Mouse (Mus musculus) mesoderm, embryonic 11.5 days (tissue): ENCODE results near the gene Slc9a8.

ENCODE experiments used
- DNase-seq: peaks from one replicate; pipeline ENCODE4 v3.0.0-alpha.2; 2012; ENCODE audit warnings: low read depth, low spot score

The Slc9a8 gene

DNA sequence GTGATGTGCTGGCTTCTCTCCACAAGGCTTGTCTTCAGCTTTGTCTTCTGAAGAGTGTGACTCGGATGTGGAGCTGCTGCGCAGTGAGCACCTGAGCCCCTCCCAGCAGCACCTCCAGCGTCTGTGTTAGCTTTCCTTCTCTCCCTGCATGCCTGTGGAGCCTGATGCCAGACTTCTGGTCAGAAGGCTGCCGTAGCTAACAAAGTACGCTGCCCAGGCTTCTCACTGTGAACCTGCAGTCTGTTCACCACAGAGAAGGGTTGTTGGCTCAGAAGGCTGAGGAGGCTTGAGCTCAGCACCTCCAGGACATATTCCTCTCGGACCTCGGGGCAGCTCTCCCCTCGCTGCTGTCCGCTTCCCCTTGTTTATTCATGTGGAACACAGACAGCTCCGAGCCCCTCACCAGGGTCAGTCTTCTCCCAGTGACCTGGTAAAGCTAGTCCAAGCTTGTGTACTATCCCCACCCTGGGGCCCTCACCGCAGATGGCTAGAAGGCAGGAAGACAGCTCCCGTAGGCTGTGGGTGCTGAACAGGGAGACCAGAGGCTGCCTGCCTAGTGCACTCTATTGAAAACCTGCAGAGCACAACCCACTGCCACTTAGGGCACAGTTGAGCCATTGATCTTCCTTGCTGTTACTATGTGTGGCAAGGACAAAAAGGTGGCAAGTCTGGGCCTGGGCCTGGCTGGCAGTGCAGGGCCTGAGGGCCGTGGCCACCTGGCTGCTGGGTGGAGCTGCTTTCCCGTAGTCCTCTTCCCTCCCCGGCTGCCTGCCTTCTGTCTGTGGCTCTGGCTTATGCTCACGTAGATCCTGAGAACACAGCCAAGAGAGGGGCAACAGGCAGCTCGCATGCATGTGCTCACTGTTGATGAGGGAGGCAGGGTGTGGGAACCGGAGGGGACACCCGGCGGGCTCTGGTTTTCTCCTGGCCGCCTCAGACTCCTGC is 28.1 kb downstream of the Slc9a8 start:
- DNase-seq = no peak

DNA sequence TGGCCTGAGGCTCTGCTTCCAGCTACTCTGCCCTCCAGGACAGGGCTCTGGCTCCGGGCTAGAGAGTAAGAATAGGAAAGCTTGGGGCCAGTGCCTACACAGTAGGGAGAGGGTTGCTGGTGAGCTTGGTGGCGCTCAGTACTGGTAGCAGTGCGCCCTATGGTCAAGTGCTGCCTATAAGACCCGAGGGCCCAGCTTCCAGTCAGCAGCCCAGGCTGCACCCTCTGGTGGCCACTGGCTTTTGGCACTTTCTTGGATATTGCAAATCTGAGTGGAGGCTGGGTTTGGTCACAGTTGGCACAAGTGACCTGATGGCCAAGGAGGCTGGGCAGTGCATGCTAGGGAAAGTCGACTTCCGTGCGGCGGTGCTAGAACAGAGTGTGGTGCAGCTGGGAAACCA is 29.1 kb downstream of the Slc9a8 start:
- no peak for DNase-seq

DNA sequence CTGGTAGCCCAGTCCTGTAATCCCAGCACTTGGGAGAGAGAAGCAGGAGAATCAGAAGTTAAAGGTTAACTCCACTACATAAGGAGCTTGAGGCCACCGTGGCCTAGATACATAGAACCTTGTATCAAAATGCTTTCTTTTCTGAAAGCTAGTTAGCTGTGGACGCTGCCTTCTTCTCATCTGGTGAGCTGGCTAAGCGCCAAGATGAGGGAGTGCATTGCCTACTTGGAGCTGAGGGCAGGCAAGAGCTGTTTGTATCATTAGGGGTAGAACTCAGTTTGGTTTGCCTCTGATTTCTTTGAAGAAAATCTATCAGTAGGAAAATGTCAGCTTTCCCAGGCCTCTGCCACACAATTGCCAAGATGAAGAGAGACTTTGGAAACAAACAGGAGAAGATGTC is 32.3 kb downstream of the Slc9a8 start:
- no peak for DNase-seq

DNA sequence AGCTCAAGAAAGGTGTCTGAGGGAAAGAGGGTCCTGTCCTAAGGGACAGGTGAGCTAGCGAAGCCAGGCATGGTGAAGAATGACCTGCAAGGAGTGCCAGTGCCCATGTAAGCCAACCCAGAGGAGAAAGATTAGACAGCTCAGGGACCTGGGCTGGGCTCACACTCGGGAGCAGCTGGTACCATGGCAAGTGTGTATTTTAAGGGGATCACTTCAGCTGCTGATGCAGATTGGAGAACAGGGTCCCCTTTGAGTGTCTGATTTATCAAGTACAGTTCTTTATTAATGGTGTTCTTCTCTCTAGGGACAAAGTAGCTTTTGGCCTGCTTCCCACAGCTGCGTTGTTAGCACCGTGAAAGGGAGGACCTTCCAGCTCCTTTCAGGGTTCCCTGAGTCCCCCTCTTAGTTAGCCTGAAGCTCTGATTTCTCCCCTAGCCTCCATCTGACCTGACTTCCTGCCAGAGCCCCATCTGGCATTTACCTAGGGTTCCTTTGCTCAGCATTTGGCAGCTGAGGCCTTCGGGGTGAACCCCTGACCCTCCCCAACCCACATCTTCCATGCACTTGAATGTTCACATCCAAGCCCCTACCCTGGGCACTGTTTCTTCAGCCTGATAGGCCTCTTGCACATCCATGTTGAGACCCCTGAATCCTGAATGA is 35.0 kb downstream of the Slc9a8 start:
- DNase-seq = no peak

DNA sequence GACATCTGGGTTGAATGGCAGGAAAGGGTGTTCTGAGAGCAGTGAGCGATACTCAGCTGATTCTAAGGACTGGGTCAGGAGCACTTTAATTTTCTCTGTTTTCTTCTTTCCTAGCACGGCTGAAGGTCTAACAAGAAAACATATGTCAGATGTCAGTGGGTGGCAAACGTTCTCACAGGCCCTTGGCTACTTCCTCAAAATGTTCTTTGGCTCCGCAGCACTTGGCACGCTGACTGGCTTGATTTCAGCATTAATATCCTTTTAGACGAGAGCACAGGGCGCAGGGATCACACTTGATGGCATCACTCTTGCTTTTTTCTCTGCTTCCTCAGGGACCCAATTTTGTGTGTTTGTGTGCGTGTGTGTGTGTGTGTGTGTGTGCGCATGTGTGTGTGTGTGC is 35.7 kb downstream of the Slc9a8 start:
- DNase-seq = no peak

DNA sequence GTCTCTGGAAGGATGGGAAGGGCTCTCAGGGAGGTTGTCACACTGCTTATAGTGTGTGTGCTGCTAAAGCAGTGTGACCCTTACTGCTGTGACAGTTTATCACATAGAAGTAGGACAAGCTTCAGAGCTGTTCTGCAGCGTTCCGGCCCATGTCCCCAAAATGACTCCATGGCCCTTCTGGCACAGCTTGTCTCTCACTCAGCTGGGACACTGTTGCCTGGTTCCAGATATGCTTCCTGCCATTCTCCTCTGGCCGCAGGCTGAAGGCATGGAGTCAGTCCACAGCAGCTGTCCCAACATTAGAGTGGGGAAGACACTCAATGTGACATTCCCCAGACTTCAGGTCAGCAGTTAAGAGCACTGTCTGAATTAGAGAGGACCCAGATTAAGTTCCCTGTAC is 37.0 kb downstream of the Slc9a8 start:
- no peak for DNase-seq

DNA sequence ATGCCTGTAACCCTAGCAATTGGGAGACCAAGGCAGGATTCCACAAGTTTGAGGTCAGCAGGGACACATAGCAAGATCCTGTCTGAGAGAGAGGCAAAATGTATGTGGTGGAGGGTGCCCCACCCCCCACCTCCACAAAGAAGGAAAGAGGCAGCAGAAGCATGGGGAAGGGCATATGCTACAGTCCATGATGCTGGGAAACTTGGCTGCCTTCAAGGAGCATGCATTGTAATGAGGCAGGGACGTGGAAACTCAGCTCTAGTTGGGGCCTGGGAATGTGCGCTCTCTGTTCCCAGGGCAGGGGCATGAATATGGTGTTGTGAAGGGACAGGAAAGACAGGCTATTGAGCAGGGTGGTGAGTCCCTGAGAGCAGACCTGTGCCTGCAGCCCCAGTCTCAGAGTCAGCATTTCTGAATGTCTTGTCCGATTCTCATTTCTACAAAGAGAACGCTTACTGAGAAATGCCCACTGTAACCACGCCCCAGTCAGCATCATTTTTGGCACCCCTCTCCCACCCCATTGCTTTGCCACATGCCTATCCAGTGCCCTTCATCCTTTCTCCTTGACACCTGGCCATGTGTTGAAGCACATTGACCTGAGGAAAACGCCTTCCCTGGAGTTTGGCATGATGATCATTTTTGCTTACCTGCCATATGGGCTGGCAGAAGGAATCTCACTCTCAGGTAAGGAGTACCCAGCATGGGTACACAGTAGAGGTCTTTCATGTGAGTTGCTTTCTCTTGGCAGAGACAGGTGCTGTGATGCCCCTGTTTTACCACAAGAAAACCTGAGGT is 37.8 kb downstream of the Slc9a8 start:
- DNase-seq = no peak

DNA sequence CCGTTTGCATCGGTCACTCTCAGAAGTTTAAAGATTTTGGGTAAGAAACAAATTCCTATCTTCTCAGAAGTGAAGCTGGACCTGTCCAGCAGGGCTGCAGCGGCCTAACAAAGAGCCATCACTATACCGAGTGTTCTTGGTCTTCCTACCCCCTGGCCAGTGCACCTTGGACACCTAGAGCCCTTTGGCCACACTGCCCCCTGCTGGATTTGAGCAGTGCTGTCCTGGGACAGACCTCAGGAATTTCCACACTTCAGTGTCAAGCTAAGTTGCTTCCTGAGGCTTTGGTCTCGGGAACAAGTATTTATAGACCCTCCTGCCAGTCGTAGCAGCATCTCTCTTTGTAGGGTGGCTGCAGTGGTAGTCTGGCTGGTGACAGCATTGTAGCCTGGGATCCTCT is 41.4 kb downstream of the Slc9a8 start:
- peak; percentile 73 for DNase-seq

DNA sequence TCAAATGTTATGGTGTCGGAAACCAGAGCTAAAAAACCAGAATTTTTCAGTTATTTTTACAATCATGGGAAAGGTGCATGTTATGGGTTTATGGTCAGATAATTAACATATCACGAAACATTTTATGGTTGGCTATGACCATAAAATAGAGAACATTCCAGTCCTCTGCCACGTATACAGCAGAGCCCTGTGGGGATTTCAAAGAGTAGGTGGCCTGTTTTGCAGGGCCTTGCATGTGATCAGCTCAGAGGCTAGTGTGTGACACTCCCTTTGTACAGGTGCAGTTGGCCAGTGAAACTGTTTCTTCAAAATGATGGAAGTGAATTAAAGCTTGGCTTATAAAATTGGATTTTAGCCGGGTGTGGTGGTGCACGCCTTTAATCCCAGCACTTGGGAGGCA is 42.3 kb downstream of the Slc9a8 start:
- DNase-seq = no peak

DNA sequence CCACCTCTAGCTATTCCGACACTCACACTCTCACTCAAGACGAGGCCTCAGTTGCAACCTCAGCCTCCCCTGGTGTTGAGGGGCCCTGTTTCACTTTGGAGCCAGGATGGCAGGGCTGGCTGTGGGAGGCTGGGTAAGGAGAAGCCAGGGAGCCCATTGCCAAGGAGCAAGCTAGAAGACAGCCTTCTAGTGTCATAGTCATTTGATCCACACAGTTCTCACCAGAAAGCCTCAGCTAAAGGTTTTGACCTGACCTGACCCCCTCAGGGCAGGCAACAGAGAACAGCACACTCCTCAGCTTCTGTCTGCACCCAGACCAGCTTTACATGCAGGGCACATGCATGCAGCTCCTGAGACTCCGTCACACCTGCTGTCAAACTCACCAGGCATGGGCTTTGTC is 44.4 kb downstream of the Slc9a8 start:
- no peak for DNase-seq

DNA sequence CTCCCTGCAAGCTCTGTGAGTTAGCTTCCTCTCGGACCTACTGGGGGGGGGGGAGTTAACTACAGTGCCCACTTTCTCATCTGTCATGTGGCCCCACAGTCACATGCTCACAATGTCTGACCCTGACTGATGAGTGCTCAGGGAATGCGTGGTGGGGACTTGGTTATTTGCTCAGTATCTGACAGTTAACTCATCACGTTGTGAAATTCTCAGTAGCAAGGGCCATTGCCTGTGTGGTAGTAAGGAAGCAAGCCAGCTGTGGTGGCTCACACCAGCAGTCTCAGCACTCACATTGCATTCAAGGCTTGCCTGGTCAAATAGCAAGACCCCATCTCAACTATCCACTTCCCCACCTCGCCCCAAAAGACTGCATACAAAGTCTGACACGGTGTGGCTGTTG is 45.7 kb downstream of the Slc9a8 start:
- DNase-seq = no peak

DNA sequence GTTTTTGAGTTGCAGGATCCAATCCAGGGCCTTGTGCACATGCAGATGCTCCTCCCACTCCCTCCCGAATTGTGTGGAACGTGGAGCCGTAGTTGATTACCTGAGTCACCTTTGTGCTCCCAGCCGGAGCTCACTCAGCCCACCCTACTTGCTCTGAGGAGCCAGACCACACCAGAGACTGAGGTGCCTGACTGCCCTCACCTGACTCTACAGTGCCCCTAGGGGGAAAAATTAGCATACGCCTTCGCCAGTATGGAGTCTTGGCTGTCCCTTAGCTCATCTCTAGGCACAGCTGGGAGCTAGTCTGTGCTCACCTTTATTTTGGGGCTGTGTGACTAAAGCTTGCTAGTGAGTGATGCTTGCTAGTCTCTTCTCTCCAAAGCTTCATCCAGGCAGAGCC is 46.9 kb downstream of the Slc9a8 start:
- DNase-seq = no peak

DNA sequence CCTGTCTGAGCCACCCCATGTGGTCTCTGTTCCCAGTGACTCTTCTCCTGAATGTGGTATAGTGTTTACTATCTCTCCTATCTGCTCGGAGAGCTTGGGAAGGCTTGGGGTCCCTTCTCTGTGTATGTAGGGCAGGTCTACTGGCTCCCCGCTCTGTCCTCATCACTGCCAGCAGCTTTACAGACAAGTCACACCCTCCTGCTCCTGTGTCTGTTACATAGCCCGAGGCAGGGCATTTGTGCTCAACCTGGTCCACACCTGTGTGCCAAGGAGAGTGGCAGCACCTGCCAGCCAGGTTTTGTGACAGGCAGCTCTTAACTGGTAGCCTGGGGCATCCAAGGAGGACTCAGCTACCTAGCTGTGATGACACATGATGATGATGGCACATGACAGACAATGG is 49.1 kb downstream of the Slc9a8 start:
- no peak for DNase-seq

DNA sequence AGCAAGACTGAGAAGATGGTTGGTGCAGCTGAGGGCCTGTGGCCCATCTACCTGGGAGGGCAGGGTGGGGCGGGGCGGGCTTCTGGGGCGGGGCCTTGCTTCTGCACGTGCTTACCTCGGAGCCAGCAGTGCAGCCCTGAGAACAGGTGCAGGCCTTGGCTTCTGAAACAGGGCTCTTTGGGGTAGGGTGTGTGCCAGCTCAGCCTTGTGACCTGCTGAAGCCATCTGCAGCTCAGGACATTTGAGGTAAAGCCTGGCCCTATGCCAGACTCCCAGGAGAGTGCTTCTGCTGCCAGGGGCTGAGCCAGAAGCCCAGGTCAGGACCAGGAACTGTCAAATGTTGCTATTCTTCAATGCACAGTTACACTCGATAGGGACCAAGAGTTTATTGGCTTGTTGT is 50.1 kb downstream of the Slc9a8 start:
- DNase-seq = no peak

DNA sequence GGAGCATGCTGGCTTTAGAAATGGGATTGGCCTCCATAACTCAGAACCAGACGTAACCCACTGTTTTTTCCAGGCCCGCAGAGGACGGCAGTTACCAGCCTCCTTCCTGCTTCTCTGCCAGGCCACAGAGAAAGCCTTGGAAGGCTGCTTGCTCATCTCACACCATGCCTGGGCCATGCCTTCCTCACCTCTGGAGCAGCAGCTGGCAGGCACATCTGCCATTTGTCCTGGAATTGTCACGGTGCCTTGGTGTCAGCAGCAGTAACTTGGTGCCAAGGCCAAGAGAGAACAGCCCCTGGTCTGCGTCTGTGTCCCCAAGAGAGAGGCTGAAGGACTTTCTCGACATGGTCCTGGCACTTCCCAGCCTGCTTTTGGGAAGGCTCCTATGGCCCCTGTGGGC is 52.7 kb downstream of the Slc9a8 start:
- no peak for DNase-seq

DNA sequence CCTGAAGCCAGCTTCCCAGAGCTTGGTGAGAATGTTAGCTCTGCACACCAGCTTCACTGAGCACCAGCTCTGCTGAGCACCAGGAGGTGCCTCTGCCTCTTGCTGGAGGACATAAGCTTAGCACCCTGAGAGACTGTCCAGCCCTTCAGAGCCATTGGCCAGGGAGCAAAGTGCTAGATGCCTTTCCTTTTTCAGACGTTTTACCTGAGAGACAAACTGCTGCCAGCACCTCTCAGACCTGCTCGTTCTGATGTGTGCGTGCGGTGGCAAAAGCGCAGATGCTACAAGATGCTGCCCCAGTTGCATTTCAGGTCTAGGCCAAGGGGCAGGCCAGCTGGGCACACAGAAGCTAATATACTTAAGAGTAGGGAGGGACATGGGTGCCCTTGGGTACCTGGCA is 54.1 kb downstream of the Slc9a8 start:
- DNase-seq = no peak

DNA sequence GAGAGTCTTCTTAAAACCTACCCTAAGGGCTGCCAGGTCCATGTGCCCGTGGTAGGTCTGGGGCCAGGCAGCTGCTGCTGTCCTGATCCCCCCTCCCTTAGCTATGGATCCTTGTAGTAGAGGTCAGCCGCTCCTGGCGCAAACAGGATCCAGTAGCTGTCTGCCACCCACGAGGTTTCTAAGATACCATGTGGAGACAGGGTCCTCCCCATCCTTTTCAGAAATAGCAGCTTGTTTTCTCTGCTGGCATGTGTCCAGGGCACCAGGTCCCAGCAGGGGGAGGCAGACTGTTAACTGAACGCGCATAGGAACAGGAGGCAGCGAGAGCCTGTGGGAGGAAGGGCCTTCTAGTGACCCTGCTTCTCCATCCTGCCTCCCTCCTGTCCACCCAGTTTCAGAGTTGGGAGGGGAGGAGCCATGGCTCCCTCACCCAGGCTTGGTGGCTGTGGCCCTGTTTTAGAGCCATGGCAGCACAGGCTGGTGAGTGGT is 54.7 kb downstream of the Slc9a8 start:
- DNase-seq = peak; percentile 55

DNA sequence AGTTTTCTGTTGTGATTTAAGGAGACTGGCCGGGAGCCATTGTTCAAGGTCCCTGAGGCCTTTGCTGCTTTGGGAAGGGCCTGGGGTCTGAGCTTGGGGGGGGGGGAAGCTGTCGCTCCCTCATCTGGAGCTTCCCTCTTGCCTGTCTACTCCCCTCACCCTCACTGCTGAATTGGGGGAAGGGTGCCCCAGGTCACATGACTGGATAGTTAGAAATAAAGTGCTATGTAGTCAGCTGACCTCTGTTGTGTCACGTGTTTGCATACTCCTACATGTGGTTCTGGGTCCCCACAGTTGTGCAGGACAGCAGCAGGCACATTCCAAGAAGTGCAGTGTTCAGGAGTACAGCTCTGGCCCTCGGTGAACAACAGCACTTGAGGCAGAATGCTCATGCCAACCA is 55.2 kb downstream of the Slc9a8 start:
- no peak for DNase-seq

DNA sequence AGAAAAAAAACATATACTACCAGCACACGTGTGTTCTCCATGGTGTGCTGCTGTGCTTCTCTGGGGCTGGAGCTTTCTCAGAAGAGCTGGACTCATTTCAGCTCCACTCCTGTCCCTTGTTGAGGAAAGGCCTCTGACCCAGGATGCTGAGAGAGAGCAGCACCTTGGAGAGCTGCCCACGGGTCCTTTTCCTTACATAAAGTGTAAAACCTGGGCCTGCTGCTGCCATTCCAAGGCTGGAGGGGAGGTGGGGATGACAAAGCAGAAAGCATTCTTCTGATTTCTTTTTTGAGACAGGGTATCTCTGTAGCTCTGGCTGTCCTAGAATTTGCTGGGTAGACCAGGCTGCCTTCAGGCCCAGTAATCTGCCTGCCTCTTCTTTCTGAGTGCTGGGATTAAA is 56.6 kb downstream of the Slc9a8 start:
- peak; percentile 17 for DNase-seq

DNA sequence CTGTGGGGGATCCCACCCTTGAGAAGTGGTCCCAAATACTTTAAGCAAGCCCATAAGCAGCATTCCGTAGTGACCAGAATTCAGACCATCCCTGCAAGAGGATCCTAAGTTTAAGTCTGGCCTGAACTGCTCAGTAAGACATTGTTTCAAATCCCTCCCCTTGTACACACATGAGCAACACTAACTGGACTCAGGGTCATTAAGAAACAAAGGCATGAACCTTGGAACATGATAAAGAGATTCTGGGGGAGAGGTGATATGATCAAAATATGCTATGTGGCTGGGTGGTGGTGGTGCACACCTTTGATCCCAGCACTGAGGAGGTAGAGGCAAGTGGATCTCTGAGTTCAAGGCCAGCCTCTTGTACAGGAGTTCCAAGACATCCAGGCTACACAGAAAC is 58.0 kb downstream of the Slc9a8 start:
- DNase-seq = no peak

DNA sequence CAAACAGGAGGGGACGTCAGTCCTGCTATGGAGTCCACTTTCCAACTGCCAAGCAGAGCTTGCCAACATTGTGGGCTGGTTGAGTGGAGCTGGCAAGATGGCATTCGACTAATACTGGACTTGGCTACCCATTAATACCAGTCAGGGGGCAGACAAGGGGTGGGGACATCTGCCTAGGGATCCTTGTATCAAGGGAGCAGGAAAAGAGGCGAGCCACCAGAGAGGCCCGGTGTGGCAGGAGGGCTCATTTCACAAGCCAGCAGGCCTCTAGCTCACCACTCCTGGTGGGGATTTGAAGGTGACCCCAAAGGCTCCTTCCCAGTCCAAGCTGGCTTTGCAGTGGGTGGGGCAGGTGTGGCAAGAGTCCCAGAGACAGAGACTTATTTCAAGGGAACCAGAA is 61.2 kb downstream of the Slc9a8 start:
- no peak for DNase-seq
